Comparison of ENCODE assay signal across 9 mouse cellular contexts in genomic region chr2:109996411-109996810, GRCm38 (mm10). TPM values are rescaled to one million over a fixed set of nuclear protein-coding genes. Genes with fewer than 3 reads are reported as not detected.
DNase-seq lines count a peak whose midpoint lies in the region; ATAC-seq lines count a peak whose summit lies in the region.
"Had no signal": no experiment of that assay in that cellular context is flagged by ENCODE, and none has a peak within 500 bp of the region (broad histone marks: within the 10 kb centered on the region; RNA-seq: fewer than 3 reads in every experiment).

No protein-coding gene starts in this region.

- intact Hi-C loops in heart, postnatal 10 days (cut with DNase I), result no loop called here
- intact Hi-C loops in left cerebral cortex, postnatal 4 days (cut with DNase I), result no loop called here

- DNase-seq in cerebellum, adult 9-11 months, result no peak
- peak; percentile 60 for DNase-seq in 3134 (ENCODE audit: extremely low read depth, insufficient read length, low spot score)
- DNase-seq in forelimb bud, embryonic 11.5 days (ENCODE audit: low read depth, low spot score), result peak; percentile 40
- peak; percentile 40 to 43 for DNase-seq in heart, postnatal 10 days
- no peak for DNase-seq in left cerebral cortex, adult 18-20 months (ENCODE audit: low spot score in 2 of 2)
- DNase-seq in left cerebral cortex, postnatal 4 days, result no peak

- ATAC-seq in cerebellum, adult (ENCODE audit: insufficient number of reproducible peaks, low FRiP score, low TSS enrichment), result peak; percentile 61; the same call in 1 of the 2 replicates
- ATAC-seq in inflammation-experienced regulatory T-cells, adult 6 months, result no peak
- ATAC-seq: midbrain, embryonic 15.5 days had no signal

RNA-seq across cellular contexts. Expression of gene Ccdc34, which starts 21.2 kb away (rescaled TPM):
- 10 to 100 TPM; 12.4 to 14.0 TPM for total RNA-seq in heart, postnatal 10 days (2021)
- 10 to 100 TPM; 11.0 to 11.6 TPM for total RNA-seq in left cerebral cortex, adult 18-20 months (2021)
- polyA plus RNA-seq in inflammation-experienced regulatory T-cells, adult 6 months (2017; shearing (Covaris generic)), result 10 to 100 TPM in 1 of 3 experiments, 1 to 10 TPM in 2; 6.5 to 17.0 (median 8.0) TPM
- 10 to 100 TPM; 29.4 to 32.5 TPM for total RNA-seq in left cerebral cortex, postnatal 4 days (2021)

Comparison
In these comparisons a context has a peak if more than half of its experiments do, and no peak if none do; other contexts are left out.
1. DNase-seq: peak in 3134 (single experiment), forelimb bud, embryonic 11.5 days (single experiment) and heart, postnatal 10 days (2 of 2); none in cerebellum, adult 9-11 months (single experiment), left cerebral cortex, adult 18-20 months (0 of 2) and left cerebral cortex, postnatal 4 days (single experiment).